Mouse (Mus musculus) hematopoietic stem cell, adult 5-6 weeks (primary cell): ENCODE measurements around the gene Adam10. TPM values are rescaled to one million over a fixed set of nuclear protein-coding genes. Genes with fewer than 3 reads are reported as not detected.

ENCODE experiments used
- ATAC-seq, 2 experiments: fragments of 125-278 bp in 1 of 2; replicated peaks in 1 of 2; 2 replicates each; pipeline ENCODE4 v1.8.0; 2016 to 2017; ENCODE audit warnings: inconsistent platforms in 2 of 2, mild to moderate bottlenecking in 2 of 2, moderate number of reproducible peaks in 2 of 2, low read depth in 1 of 2, moderate TSS enrichment in 1 of 2; ENCODE audit not compliant: low FRiP score in 2 of 2, poor library complexity in 2 of 2, severe bottlenecking in 2 of 2, insufficient read depth in 1 of 2, low TSS enrichment in 1 of 2
- total RNA-seq: library from RNA; stranded (forward); fragments of 172-1452, 232-1000 nt; gene quantifications from 2 replicates; pipeline ENCODE4 v1.2.3, GENCODE M21; 2017

Adam10 gene
- total RNA-seq, 1 experiment from 2014 or later, result 74.7 TPM

DNA sequence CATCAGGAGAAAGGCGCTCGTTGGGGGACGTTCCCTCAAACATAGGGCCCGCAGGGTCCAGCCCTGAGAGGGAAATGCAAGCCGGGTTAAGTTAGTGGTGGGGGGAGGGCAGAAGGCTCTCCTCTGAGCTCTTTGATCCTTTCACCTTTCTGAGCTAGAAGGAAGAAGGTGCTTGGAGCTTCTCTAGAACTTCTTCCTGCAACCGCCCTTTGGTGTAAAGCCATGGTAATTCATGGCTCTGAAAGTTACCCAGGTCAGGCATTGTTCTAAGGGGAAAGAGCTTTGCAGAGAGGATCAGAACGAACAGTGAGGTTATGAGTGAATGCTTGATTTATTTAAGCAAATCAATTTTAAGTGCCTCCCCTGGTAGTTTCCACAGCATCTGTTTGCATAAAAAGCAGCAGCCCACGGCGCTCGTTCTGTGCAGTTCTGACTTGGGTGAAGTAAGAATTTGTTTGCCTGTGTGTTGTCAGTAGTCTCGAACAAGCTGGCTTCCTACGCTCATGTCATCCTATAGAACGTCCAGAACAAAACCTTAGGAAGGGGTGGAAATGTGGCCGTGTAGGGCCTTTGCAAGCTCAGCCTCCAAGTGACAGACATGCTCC is 138.0 kb downstream of the Adam10 start:
- no peak for ATAC-seq

DNA sequence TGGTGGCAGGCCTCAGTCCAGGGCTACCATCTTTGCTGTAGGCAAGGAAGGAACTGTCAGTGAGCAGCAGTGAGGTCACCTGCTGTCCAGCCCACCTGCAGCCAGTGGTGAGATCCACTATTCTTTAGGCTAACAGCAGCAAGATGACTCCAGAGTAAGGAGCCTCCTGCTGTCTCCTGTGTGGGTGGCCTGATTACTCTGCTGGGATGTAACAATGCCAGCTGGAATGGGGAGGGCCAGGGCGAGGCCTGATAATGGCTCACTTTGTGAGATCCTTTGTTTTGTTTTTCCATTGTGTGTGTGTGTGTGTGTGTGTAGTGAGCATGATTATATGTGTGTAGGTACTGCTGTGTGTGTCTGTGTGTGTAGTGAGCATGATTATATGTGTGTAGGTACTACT is 138.6 kb downstream of the Adam10 start:
- ATAC-seq, result no peak

DNA sequence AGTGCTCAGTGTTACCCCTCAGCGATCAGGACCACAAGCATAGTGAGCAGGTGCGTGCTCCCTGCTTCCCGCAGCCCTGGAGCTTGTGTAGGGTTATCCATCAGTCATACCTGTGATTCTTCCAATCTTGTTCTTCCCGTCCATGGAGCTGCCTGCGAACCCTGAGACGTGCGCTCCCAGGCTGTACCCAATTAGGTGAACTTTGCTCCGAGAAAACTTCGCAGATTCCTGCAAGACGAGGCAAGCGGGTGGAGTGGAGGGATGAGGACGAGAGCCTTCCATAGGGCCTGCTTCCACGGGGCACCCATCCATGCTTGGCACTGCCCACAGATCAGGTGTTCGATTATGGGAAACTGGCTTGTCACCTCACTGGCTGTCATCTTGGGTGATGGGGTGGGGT is 139.9 kb downstream of the Adam10 start:
- no peak for ATAC-seq

DNA sequence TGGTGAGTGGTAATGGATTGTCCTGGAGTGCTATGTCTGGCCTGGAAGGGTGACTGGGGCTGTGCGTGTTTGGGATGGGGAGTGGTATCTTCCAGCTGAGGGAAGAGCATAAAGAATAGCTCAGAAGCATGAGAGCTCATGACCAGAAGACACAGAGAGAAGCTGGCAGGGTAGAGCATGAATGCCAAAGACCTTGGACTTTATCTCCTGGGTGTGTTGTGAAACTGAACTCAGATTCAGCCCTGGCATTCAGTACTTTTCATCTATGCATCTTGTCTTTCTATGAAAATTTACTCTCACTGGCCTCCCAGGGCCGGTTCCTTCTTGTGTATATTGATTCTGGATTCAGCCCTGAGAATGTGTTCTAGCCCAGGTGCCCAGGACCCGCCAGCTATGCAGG is 145.3 kb downstream of the Adam10 start:
- no peak for ATAC-seq

DNA sequence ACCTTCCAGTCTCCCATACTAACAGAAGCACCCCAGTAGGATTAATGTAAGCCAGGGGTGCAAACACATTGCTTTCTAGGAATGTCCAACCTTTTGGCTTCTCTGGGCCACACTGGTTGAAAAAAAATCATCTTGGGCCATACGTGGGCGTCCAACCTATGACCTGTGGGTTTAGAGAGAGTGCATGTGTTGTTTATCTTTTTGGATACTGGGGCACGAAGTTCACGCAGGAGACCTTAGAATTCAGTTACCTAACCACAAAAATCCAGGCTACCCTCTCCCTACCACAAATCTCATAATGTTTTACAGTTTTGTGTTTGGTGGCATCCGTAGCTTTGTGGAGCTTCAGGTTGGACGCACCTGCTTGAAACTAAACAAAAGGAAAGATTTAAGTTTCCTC is 149.1 kb downstream of the Adam10 start:
- ATAC-seq, result no peak

Other genes with a start within 250 kb of the Adam10 start
- gene Rnf111, start 175.3 kb upstream of the Adam10 start, total RNA-seq, result 34.8 and 43.2 TPM in 2 replicates
- gene Sltm, start 136.2 kb upstream of the Adam10 start, total RNA-seq, result 127 and 133 TPM in 2 replicates
- gene Gm10642, start 22.7 kb upstream of the Adam10 start, total RNA-seq, result 0.13 TPM in 1 of 2 replicates, not detected in the other
- 17.7 and 17.9 TPM in 2 replicates for gene Mindy2, start 21.8 kb upstream of the Adam10 start, total RNA-seq